Mouse (Mus musculus): ENCODE data around the gene Tmem190.
"Not testable (repeated sequence)": the region's sequence is repeated elsewhere in the genome, so short reads cannot be mapped to it uniquely, and the experiment has no call there.

Gene Tmem190

GRCm38 (mm10) chr7:4816559-4816958 is 33.8 kb downstream of the Tmem190 start:
- peak in 1 of 2 experiments; percentile 29 for DNase-seq

- DNase-seq = not testable (repeated sequence)
Observed at GRCm38 (mm10) chr7:4820925-4821324, 38.2 kb downstream of the Tmem190 start.

GRCm38 (mm10) chr7:4821690-4822089 is 39.0 kb downstream of the Tmem190 start:
- DNase-seq = no peak

GRCm38 (mm10) chr7:4822162-4822907 is 39.6 kb downstream of the Tmem190 start:
- no peak for DNase-seq

- no peak for DNase-seq
Observed at GRCm38 (mm10) chr7:4825365-4825764, 42.6 kb downstream of the Tmem190 start.

- DNase-seq = no peak
Observed at GRCm38 (mm10) chr7:4830476-4830875, 47.7 kb downstream of the Tmem190 start.

Data from thymus, adult 18-20 months (tissue).